Mouse (Mus musculus) CH12.LX (cell line): ENCODE data around the gene Tex264. TPM values are rescaled to one million over a fixed set of nuclear protein-coding genes. Genes with fewer than 3 reads are reported as not detected.

ENCODE experiments used
- DNase-seq: peaks from one replicate; pipeline ENCODE4 v3.0.0-alpha.2; 2013; ENCODE audit errors: extremely low read depth
- H3K27ac ChIP-seq: 2 replicates; pipeline ENCODE4 v1.5.1; 2012; ENCODE audit warnings: low read depth, mild to moderate bottlenecking, control low read depth, moderate library complexity; ENCODE audit not compliant: insufficient read depth
- H3K27me3 ChIP-seq: replicated peaks from 2 replicates; pipeline ENCODE3; 2012; ENCODE audit warnings: inconsistent platforms
- H3K36me3 ChIP-seq, 2 experiments: replicated peaks in 1 of 2; 2 replicates each; pipeline versions ENCODE3 to v1.6.1; 2012; ENCODE audit warnings: inconsistent platforms in 1 of 2, low read length in 1 of 2, mild to moderate bottlenecking in 1 of 2, mixed read lengths in 1 of 2, moderate library complexity in 1 of 2; ENCODE audit not compliant: control insufficient read depth in 1 of 2, insufficient read depth in 1 of 2
- H3K4me1 ChIP-seq, 2 experiments: 2 replicates each; pipeline ENCODE4 v1.6.1; 2012; ENCODE audit warnings: inconsistent platforms in 1 of 2, moderate library complexity in 1 of 2; ENCODE audit not compliant: insufficient read depth in 2 of 2, control insufficient read depth in 1 of 2
- H3K4me2 ChIP-seq: 2 replicates; pipeline ENCODE4 v1.6.1; 2012; ENCODE audit warnings: low read depth, mild to moderate bottlenecking, control low read depth; ENCODE audit not compliant: poor library complexity, insufficient read depth, severe bottlenecking
- H3K4me3 ChIP-seq, 3 experiments: fragments of 150-350 bp in 1 of 3; sonication (generic) in 1 of 3; replicated peaks in 1 of 3; 2 replicates each; pipeline versions ENCODE3 to v1.5.1; 2011 to 2012; ENCODE audit warnings: low read depth in 2 of 3, low read length in 2 of 3, mild to moderate bottlenecking in 2 of 3, moderate library complexity in 2 of 3, control low read depth in 1 of 3, improper control_type of control experiment in 1 of 3, inconsistent platforms in 1 of 3, mixed read lengths in 1 of 3; ENCODE audit not compliant: poor library complexity in 1 of 3
- H3K79me2 ChIP-seq: replicated peaks from 2 replicates; pipeline ENCODE4 v1.6.1; 2012; ENCODE audit warnings: mild to moderate bottlenecking, moderate library complexity; ENCODE audit not compliant: control insufficient read depth, poor library complexity, insufficient read depth, severe bottlenecking; ENCODE audit errors: extremely low read depth
- H3K9ac ChIP-seq: 2 replicates; pipeline ENCODE4 v1.6.1; 2012; ENCODE audit warnings: low read depth, mild to moderate bottlenecking, control low read depth, moderate library complexity; ENCODE audit not compliant: insufficient read depth
- H3K9me3 ChIP-seq: replicated peaks from 2 replicates; pipeline ENCODE3; 2012; ENCODE audit warnings: low read length, inconsistent platforms, mixed read lengths
- BHLHE40 ChIP-seq: IDR thresholded peaks from 2 replicates; pipeline ENCODE4 v1.6.1; 2011; ENCODE audit warnings: mild to moderate bottlenecking, low read depth, low read length, improper control_type of control experiment
- CHD1 ChIP-seq: IDR thresholded peaks from 2 replicates; pipeline ENCODE4 v1.6.1; 2012; ENCODE audit warnings: low read depth, low read length, improper control_type of control experiment, inconsistent platforms
- CHD2 ChIP-seq: IDR thresholded peaks from 2 replicates; pipeline ENCODE4 v1.6.1; 2011; ENCODE audit warnings: low read length, improper control_type of control experiment
- CTCF ChIP-seq, 2 experiments: IDR thresholded peaks in 1 of 2; conservative IDR thresholded peaks in 1 of 2; 2 replicates each; pipeline ENCODE4 v1.5.1; 2011 to 2012; ENCODE audit warnings: low read depth in 2 of 2, low read length in 2 of 2, improper control_type of control experiment in 1 of 2, inconsistent platforms in 1 of 2, mild to moderate bottlenecking in 1 of 2, moderate library complexity in 1 of 2
- E2F4 ChIP-seq: IDR thresholded peaks from 2 replicates; pipeline ENCODE4 v1.6.1; 2011; ENCODE audit warnings: low read depth, low read length, improper control_type of control experiment; ENCODE audit not compliant: insufficient replicate concordance
- EP300 ChIP-seq: IDR thresholded peaks from 2 replicates; pipeline ENCODE4 v1.6.1; 2011; ENCODE audit warnings: low read length, improper control_type of control experiment
- ETS1 ChIP-seq: conservative IDR thresholded peaks from 2 replicates; pipeline ENCODE4 v1.6.1; 2012; ENCODE audit warnings: low read depth, mild to moderate bottlenecking, inconsistent platforms, low read length, improper control_type of control experiment, moderate library complexity
- HCFC1 ChIP-seq: IDR thresholded peaks from 2 replicates; pipeline ENCODE4 v1.6.1; 2012; ENCODE audit warnings: low read depth, mild to moderate bottlenecking, inconsistent platforms, low read length, improper control_type of control experiment
- IRF4 ChIP-seq: IDR thresholded peaks from 2 replicates; pipeline ENCODE4 v1.6.1; 2014; ENCODE audit warnings: low read depth, mild to moderate bottlenecking, inconsistent platforms, low read length, improper control_type of control experiment
- JUN ChIP-seq: IDR thresholded peaks from 2 replicates; pipeline ENCODE4 v1.6.1; 2011; ENCODE audit warnings: low read depth, mild to moderate bottlenecking, low read length, improper control_type of control experiment, moderate library complexity; ENCODE audit not compliant: insufficient read depth
- JUND ChIP-seq: conservative IDR thresholded peaks from 2 replicates; pipeline ENCODE4 v1.6.1; 2011; ENCODE audit warnings: low read depth, low read length, improper control_type of control experiment
- KAT2A ChIP-seq: IDR thresholded peaks from 2 replicates; pipeline ENCODE4 v1.6.1; 2012; ENCODE audit warnings: low read length, improper control_type of control experiment, inconsistent platforms; ENCODE audit not compliant: insufficient replicate concordance
- MAFK ChIP-seq: IDR thresholded peaks from 2 replicates; pipeline ENCODE4 v1.6.1; 2011; ENCODE audit warnings: low read length, improper control_type of control experiment; ENCODE audit not compliant: insufficient replicate concordance
- MAX ChIP-seq: IDR thresholded peaks from 2 replicates; pipeline ENCODE4 v1.6.1; 2011; ENCODE audit warnings: low read length, improper control_type of control experiment
- MAZ ChIP-seq: IDR thresholded peaks from 2 replicates; pipeline ENCODE4 v1.6.1; 2012; ENCODE audit warnings: low read depth, mild to moderate bottlenecking, inconsistent platforms, low read length, improper control_type of control experiment, moderate library complexity
- MEF2A ChIP-seq: IDR thresholded peaks from 2 replicates; pipeline ENCODE4 v1.6.1; 2014; ENCODE audit warnings: low read depth, mild to moderate bottlenecking, inconsistent platforms, low read length, improper control_type of control experiment, borderline replicate concordance
- MXI1 ChIP-seq: IDR thresholded peaks from 2 replicates; pipeline ENCODE4 v1.6.1; 2011; ENCODE audit warnings: mild to moderate bottlenecking, low read depth, low read length, improper control_type of control experiment
- NELFE ChIP-seq: IDR thresholded peaks from 2 replicates; pipeline ENCODE4 v1.6.1; 2011; ENCODE audit warnings: low read depth, low read length, improper control_type of control experiment
- NRF1 ChIP-seq: IDR thresholded peaks from 2 replicates; pipeline ENCODE4 v1.6.1; 2014; ENCODE audit warnings: low read depth, mild to moderate bottlenecking, inconsistent platforms, low read length, improper control_type of control experiment, moderate library complexity
- PAX5 ChIP-seq: IDR thresholded peaks from 2 replicates; pipeline ENCODE4 v1.6.1; 2012; ENCODE audit warnings: low read length, inconsistent platforms, mixed read lengths
- POLR2AphosphoS2 ChIP-seq: IDR thresholded peaks from 2 replicates; pipeline ENCODE4 v1.6.1; 2011; ENCODE audit warnings: low read depth, low read length, improper control_type of control experiment
- RAD21 ChIP-seq: IDR thresholded peaks from 2 replicates; pipeline ENCODE4 v1.6.1; 2011; ENCODE audit warnings: low read depth, mild to moderate bottlenecking, low read length, improper control_type of control experiment, moderate library complexity
- RCOR1 ChIP-seq: conservative IDR thresholded peaks from 2 replicates; pipeline ENCODE4 v1.6.1; 2012; ENCODE audit warnings: low read depth, mild to moderate bottlenecking, inconsistent platforms, low read length, improper control_type of control experiment
- SIN3A ChIP-seq: IDR thresholded peaks from 2 replicates; pipeline ENCODE4 v1.6.1; 2012; ENCODE audit warnings: low read length, improper control_type of control experiment, inconsistent platforms
- SMC3 ChIP-seq: IDR thresholded peaks from 2 replicates; pipeline ENCODE4 v1.6.1; 2011; ENCODE audit warnings: low read depth, low read length, improper control_type of control experiment
- TBP ChIP-seq: conservative IDR thresholded peaks from 2 replicates; pipeline ENCODE4 v1.6.1; 2011; ENCODE audit warnings: low read depth, low read length, improper control_type of control experiment
- TCF12 ChIP-seq: IDR thresholded peaks from 2 replicates; pipeline ENCODE4 v1.6.1; 2014; ENCODE audit warnings: low read depth, mild to moderate bottlenecking, inconsistent platforms, low read length, improper control_type of control experiment
- USF1 ChIP-seq: IDR thresholded peaks from 2 replicates; pipeline ENCODE4 v1.6.1; 2014; ENCODE audit warnings: low read depth, mild to moderate bottlenecking, inconsistent platforms, low read length, improper control_type of control experiment
- ZC3H11A ChIP-seq: IDR thresholded peaks from 2 replicates; pipeline ENCODE4 v1.6.1; 2012; ENCODE audit warnings: low read depth, mild to moderate bottlenecking, inconsistent platforms, low read length, improper control_type of control experiment
- ZKSCAN1 ChIP-seq: IDR thresholded peaks from 2 replicates; pipeline ENCODE4 v1.6.1; 2012; ENCODE audit warnings: low read depth, inconsistent platforms, low read length, improper control_type of control experiment, borderline replicate concordance
- ZMIZ1 ChIP-seq: IDR thresholded peaks from 2 replicates; pipeline ENCODE4 v1.6.1; 2012; ENCODE audit warnings: low read depth, mild to moderate bottlenecking, inconsistent platforms, low read length, improper control_type of control experiment
- ZNF384 ChIP-seq: IDR thresholded peaks from 2 replicates; pipeline ENCODE4 v1.6.1; 2012; ENCODE audit warnings: low read depth, low read length, improper control_type of control experiment, inconsistent platforms
- dilution Hi-C: fragments of 300-500 bp; cut with MboI; formaldehyde crosslinking; loops from 2 replicates; pipeline ENCODE4 v1.14.3; 2020; ENCODE audit warnings: low sequenced_read_pairs; ENCODE audit not compliant: extremely low pct_unique_long_range_greater_than_20kb, extremely low pct_ligation_motif_present
- in situ Hi-C: fragments of 300-500 bp; cut with MboI; formaldehyde crosslinking; loops from 3 replicates; pipeline ENCODE4 v1.14.3; 2019; ENCODE audit warnings: low sequenced_read_pairs, low pct_ligation_motif_present, low pct_unique_long_range_greater_than_20kb, mixed read lengths
- polyA plus RNA-seq: library from polyadenylated mRNA; unstranded; fragments of >175 nt; gene quantifications from 2 replicates; pipeline ENCODE4 v1.2.1, GENCODE M21; 2012; ENCODE audit warnings: low read depth; ENCODE audit not compliant: insufficient read length
- total RNA-seq, 2 experiments: library from RNA; depleted of rRNA; stranded (reverse); fragments of 300-350 nt in 1 of 2; fragments of >200 nt in 1 of 2; gene quantifications; 2 replicates each; pipeline ENCODE4 v1.2.3; 2012 to 2014

Gene Tex264
- total and polyA plus RNA-seq, 3 experiments, result 34.3 to 54.8 (median 45.3) TPM

DNA sequence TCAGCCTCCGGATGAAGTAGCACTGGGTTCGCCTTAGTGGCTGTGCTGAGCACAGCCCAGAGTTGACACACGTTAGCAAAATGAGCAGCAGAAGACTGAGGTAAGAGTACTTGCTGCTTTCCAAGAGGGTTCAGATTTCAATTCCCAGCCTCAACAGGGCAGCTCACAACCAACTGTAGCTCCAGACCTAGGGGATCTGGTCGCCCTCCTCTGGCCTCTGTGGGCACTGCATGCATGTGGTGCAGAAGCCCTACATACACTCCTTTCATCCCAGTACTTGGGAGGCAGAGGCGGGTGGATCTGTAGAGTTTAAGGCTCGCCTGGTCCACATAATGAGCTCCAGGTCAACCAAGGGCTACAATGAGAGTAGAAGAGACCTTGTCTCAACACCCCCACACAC is 41.9 kb downstream of the Tex264 start:
- H3K4me3 ChIP-seq, result no peak overlapping the region
- in situ Hi-C loops, result no loop called here
- peak; percentile 29 for DNase-seq
- no peak overlapping the region for H3K27ac ChIP-seq
- H3K4me2 ChIP-seq, result no peak overlapping the region
- no peak overlapping the region for H3K9ac ChIP-seq
- no peak for TF ChIP-seq ZC3H11A
- TF ChIP-seq HCFC1, result no peak
- peak; percentile 15 for TF ChIP-seq RAD21
- peak in 1 of 2 experiments; percentile 59; a peak in 2 of 4 replicates for TF ChIP-seq CTCF (conservative IDR thresholded peaks at IDR 0.05 in 1 of 2, IDR thresholded peaks at IDR 0.05 in 1 of 2; ENCODE audit: low read depth in 2 of 2, low read length in 2 of 2)
- TF ChIP-seq SMC3, result peak; percentile 44
- no peak for TF ChIP-seq JUN
- TF ChIP-seq MAZ, result no peak
- TF ChIP-seq JUND, result no peak
- TF ChIP-seq USF1, result no peak
- TF ChIP-seq KAT2A, result no peak
- no peak for TF ChIP-seq EP300
- no peak for TF ChIP-seq POLR2AphosphoS2
- TF ChIP-seq NRF1, result no peak
- TF ChIP-seq, all 38 proteins: peak for 3
- Histone ChIP-seq H3K4me1 (peaks cover 11 to 12% of the 10 kb centered on the region in 2 experiments), H3K79me2 (no peaks in the 10 kb centered on the region), H3K9me3 (peaks cover 22% of the 10 kb centered on the region), H3K36me3 (no peaks in the 10 kb centered on the region), H3K27me3 (peaks cover 67% of the 10 kb centered on the region)
- dilution Hi-C loops, result no loop called here

GRCm38 (mm10) chr9:106643128-106643527 is 42.6 kb downstream of the Tex264 start:
- H3K4me3 ChIP-seq, result no peak overlapping the region
- H3K27me3 ChIP-seq, result peaks cover 68% of the 10 kb centered on the region
- no peaks in the 10 kb centered on the region for H3K36me3 ChIP-seq
- no peak overlapping the region for H3K27ac ChIP-seq
- no peak overlapping the region for H3K4me2 ChIP-seq
- in situ Hi-C loops (no loop called here), dilution Hi-C loops (no loop called here)
- H3K9me3 ChIP-seq, result peaks cover 22% of the 10 kb centered on the region
- H3K9ac ChIP-seq, result no peak overlapping the region
- no peaks in the 10 kb centered on the region for H3K79me2 ChIP-seq
- peaks cover 13 to 14% of the 10 kb centered on the region in 2 experiments for H3K4me1 ChIP-seq
- peak; percentile 90 for DNase-seq
- TF ChIP-seq JUND, result no peak
- no peak for TF ChIP-seq PAX5
- TF ChIP-seq IRF4, result no peak
- TF ChIP-seq KAT2A, result no peak
- no peak for TF ChIP-seq ZNF384
- TF ChIP-seq NRF1, result 0 out of 2 replicates have a peak, but pooled peaks have one; percentile 10
- TF ChIP-seq MAFK, result no peak
- no peak for TF ChIP-seq MAZ
- TF ChIP-seq HCFC1, result 0 out of 2 replicates have a peak, but pooled peaks have one; percentile 28
- TF ChIP-seq NELFE, result peak; percentile 68; the same call in 1 of the 2 replicates
- no peak for TF ChIP-seq USF1
- TF ChIP-seq ZKSCAN1, result no peak
- TF ChIP-seq CHD1, result no peak
- TF ChIP-seq E2F4, result no peak
- TF ChIP-seq ETS1, result no peak
- no peak for TF ChIP-seq POLR2AphosphoS2
- peak; percentile 82 for TF ChIP-seq MAX
- TF ChIP-seq CHD2, result no peak
- peak; percentile 29; the same call in 1 of the 2 replicates for TF ChIP-seq MEF2A
- no peak for TF ChIP-seq ZMIZ1
- TF ChIP-seq BHLHE40, result no peak
- no peak for TF ChIP-seq TBP
- peak; percentile 46 for TF ChIP-seq TCF12
- no peak for TF ChIP-seq RCOR1
- TF ChIP-seq MXI1, result no peak
- TF ChIP-seq SIN3A, result no peak
- peak; percentile 92 for TF ChIP-seq SMC3
- TF ChIP-seq RAD21, result peak; percentile 67
